Mouse (Mus musculus) ES-Bruce4 (cell line): ENCODE results near the gene Gm20379.

Experiments
- CTCF ChIP-seq: IDR thresholded peaks from one replicate; pipeline ENCODE4 v1.8.1; 2011; ENCODE audit warnings: low read depth, low read length
- EP300 ChIP-seq: IDR thresholded peaks from 2 replicates; pipeline ENCODE4 v1.6.1; 2011; ENCODE audit warnings: low read depth, low read length; ENCODE audit not compliant: insufficient read depth

DNA sequence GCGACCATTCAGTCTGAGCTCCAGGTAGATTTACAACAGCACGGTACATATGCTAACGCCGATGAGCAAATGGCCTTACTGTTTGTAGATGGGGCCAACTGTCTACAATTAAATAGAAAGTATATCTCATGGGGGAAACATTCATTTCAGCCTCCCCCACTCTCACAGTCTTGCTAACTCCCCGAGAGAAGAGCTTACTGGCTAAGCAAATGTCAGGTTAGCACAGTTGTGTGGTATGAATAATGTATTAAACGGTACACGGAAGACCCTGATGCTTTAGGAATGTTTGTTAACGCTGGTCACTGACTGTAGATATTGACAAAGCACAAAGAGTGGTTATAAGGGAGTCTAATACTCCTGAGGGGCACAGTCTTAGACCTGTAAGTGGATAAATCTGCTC is 38.3 kb downstream of the Gm20379 start:
- TF ChIP-seq EP300, result no peak
- TF ChIP-seq CTCF, result no peak
